Mouse (Mus musculus): ENCODE data around the gene Nanos3. TPM values are rescaled to one million over a fixed set of nuclear protein-coding genes. Genes with fewer than 3 reads are reported as not detected.

Nanos3 gene
- polyA plus RNA-seq, 1 experiment from 2014 or later, result 3.3 TPM

- H3K4me3 ChIP-seq (replicated peaks), result peak within 1 kb of the TSS; percentile 61
- peaks cover 28% of the 10 kb centered on the region for H3K36me3 ChIP-seq
- peaks cover 14% of the 10 kb centered on the region; the same call in 1 of the 2 replicates for H3K4me1 ChIP-seq (replicated peaks)
- H3K4me2 ChIP-seq, result peak within 1 kb of the TSS; percentile 72
- H3K27ac ChIP-seq, result peak within 1 kb of the TSS; percentile 30; the same call in 1 of the 2 replicates
- 17% methylated on average over 49 of the region's 49 CpGs for WGBS
- H3K9ac ChIP-seq (replicated peaks), result peak within 1 kb of the TSS; percentile 68
- H3K9me3 ChIP-seq, result no peaks in the 10 kb centered on the region
- peak; percentile 86 for ATAC-seq (ENCODE audit: insufficient number of reproducible peaks, insufficient read depth, low FRiP score, low TSS enrichment, low read depth)
- no peaks in the 10 kb centered on the region for H3K27me3 ChIP-seq
Measured at GRCm38 (mm10) chr8:84147769-84148530, 37.1 kb downstream of the Nanos3 start, which contains the start of the genes Cc2d1a and 4930432K21Rik. Cc2d1a (minus strand) TSS chr8:84147936. 4930432K21Rik (plus strand) TSS chr8:84148025.

- no peaks in the 10 kb centered on the region for H3K9me3 ChIP-seq
- peak overlapping the region; percentile 61 for H3K4me3 ChIP-seq (replicated peaks)
- H3K4me1 ChIP-seq (replicated peaks), result peaks cover 14% of the 10 kb centered on the region; the same call in 1 of the 2 replicates
- H3K9ac ChIP-seq (replicated peaks), result peak overlapping the region; percentile 68
- H3K27ac ChIP-seq, result peak overlapping the region; percentile 30; the same call in 1 of the 2 replicates
- peaks cover 34% of the 10 kb centered on the region for H3K36me3 ChIP-seq
- peak; percentile 40; the same call in 1 of the 2 replicates for ATAC-seq (ENCODE audit: insufficient number of reproducible peaks, insufficient read depth, low FRiP score, low TSS enrichment, low read depth)
- peak overlapping the region; percentile 72 for H3K4me2 ChIP-seq
- no peaks in the 10 kb centered on the region for H3K27me3 ChIP-seq
- WGBS, result 7% methylated on average over 14 of the region's 14 CpGs
Measured at GRCm38 (mm10) chr8:84147324-84147766, 37.7 kb downstream of the Nanos3 start.

- peaks cover 58% of the 10 kb centered on the region for H3K36me3 ChIP-seq
- no peak overlapping the region for H3K9ac ChIP-seq (replicated peaks)
- WGBS, result 89% methylated on average over 8 of the region's 8 CpGs
- no peaks in the 10 kb centered on the region for H3K9me3 ChIP-seq
- H3K27ac ChIP-seq, result no peak overlapping the region
- no peak overlapping the region for H3K4me2 ChIP-seq
- H3K4me1 ChIP-seq (replicated peaks), result peaks cover 14% of the 10 kb centered on the region; the same call in 1 of the 2 replicates
- H3K4me3 ChIP-seq (replicated peaks), result no peak overlapping the region
- no peak for ATAC-seq (ENCODE audit: insufficient number of reproducible peaks, insufficient read depth, low FRiP score, low TSS enrichment, low read depth)
- no peaks in the 10 kb centered on the region for H3K27me3 ChIP-seq
Measured at GRCm38 (mm10) chr8:84144636-84145245, 40.3 kb downstream of the Nanos3 start.

- no peak for ATAC-seq (ENCODE audit: insufficient number of reproducible peaks, insufficient read depth, low FRiP score, low TSS enrichment, low read depth)
- H3K27ac ChIP-seq, result no peak overlapping the region
- H3K4me3 ChIP-seq (replicated peaks), result no peak overlapping the region
- H3K9ac ChIP-seq (replicated peaks), result no peak overlapping the region
- H3K36me3 ChIP-seq, result peaks cover 94% of the 10 kb centered on the region
- no peaks in the 10 kb centered on the region for H3K4me1 ChIP-seq (replicated peaks)
- 87% methylated on average over 4 of the region's 4 CpGs for WGBS
- no peaks in the 10 kb centered on the region for H3K9me3 ChIP-seq
- H3K27me3 ChIP-seq, result no peaks in the 10 kb centered on the region
- H3K4me2 ChIP-seq, result no peak overlapping the region
Measured at GRCm38 (mm10) chr8:84140838-84141237, 44.2 kb downstream of the Nanos3 start.

- no peak for ATAC-seq (ENCODE audit: insufficient number of reproducible peaks, insufficient read depth, low FRiP score, low TSS enrichment, low read depth)
- H3K4me1 ChIP-seq (replicated peaks), result no peaks in the 10 kb centered on the region
- WGBS, result 94% methylated on average over 3 of the region's 3 CpGs
- H3K9me3 ChIP-seq, result no peaks in the 10 kb centered on the region
- no peak overlapping the region for H3K27ac ChIP-seq
- no peak overlapping the region for H3K9ac ChIP-seq (replicated peaks)
- H3K4me3 ChIP-seq (replicated peaks), result no peak overlapping the region
- H3K36me3 ChIP-seq, result peaks cover 98% of the 10 kb centered on the region
- H3K4me2 ChIP-seq, result no peak overlapping the region
- no peaks in the 10 kb centered on the region for H3K27me3 ChIP-seq
Measured at GRCm38 (mm10) chr8:84137848-84138247, 47.2 kb downstream of the Nanos3 start.

- no peaks in the 10 kb centered on the region for H3K9me3 ChIP-seq
- no peak for ATAC-seq (ENCODE audit: insufficient number of reproducible peaks, insufficient read depth, low FRiP score, low TSS enrichment, low read depth)
- peaks cover 61% of the 10 kb centered on the region for H3K36me3 ChIP-seq
- no peak overlapping the region for H3K4me3 ChIP-seq (replicated peaks)
- no peak overlapping the region for H3K27ac ChIP-seq
- H3K4me1 ChIP-seq (replicated peaks), result peaks cover 20% of the 10 kb centered on the region
- H3K27me3 ChIP-seq, result no peaks in the 10 kb centered on the region; the same call in 1 of the 2 replicates
- WGBS, result 91% methylated on average over 8 of the region's 8 CpGs
- H3K4me2 ChIP-seq, result no peak overlapping the region
- no peak overlapping the region for H3K9ac ChIP-seq (replicated peaks)
Measured at GRCm38 (mm10) chr8:84132225-84132624, 52.8 kb downstream of the Nanos3 start.

- no peak overlapping the region for H3K27ac ChIP-seq
- H3K9me3 ChIP-seq, result no peaks in the 10 kb centered on the region
- H3K4me2 ChIP-seq, result peak overlapping the region; percentile 8; the same call in 1 of the 2 replicates
- 45% methylated on average over 30 of the region's 30 CpGs for WGBS
- H3K4me1 ChIP-seq (replicated peaks), result peaks cover 27% of the 10 kb centered on the region
- no peak overlapping the region for H3K4me3 ChIP-seq (replicated peaks)
- H3K36me3 ChIP-seq, result peaks cover 47% of the 10 kb centered on the region
- no peak for ATAC-seq (ENCODE audit: insufficient number of reproducible peaks, insufficient read depth, low FRiP score, low TSS enrichment, low read depth)
- no peaks in the 10 kb centered on the region; the same call in 1 of the 2 replicates for H3K27me3 ChIP-seq
- no peak overlapping the region for H3K9ac ChIP-seq (replicated peaks)
Measured at GRCm38 (mm10) chr8:84130806-84131205, 54.2 kb downstream of the Nanos3 start.

GRCm38 (mm10) chr8:84128277-84128676, 56.7 kb downstream of the Nanos3 start:
- Histone ChIP-seq H3K36me3 (peaks cover 21% of the 10 kb centered on the region), H3K27ac (no peak overlapping the region), H3K4me3 (replicated peaks) (no peak overlapping the region), H3K27me3 (no peaks in the 10 kb centered on the region; the same call in 1 of the 2 replicates), H3K4me2 (peak overlapping the region; percentile 21), H3K4me1 (replicated peaks) (peaks cover 27% of the 10 kb centered on the region), H3K9ac (replicated peaks) (no peak overlapping the region), H3K9me3 (no peaks in the 10 kb centered on the region)
- ATAC-seq (ENCODE audit: insufficient number of reproducible peaks, insufficient read depth, low FRiP score, low TSS enrichment, low read depth), result no peak
- 57% methylated on average over 8 of the region's 8 CpGs for WGBS

- Histone ChIP-seq H3K36me3 (peaks cover 12% of the 10 kb centered on the region), H3K27ac (peak overlapping the region; percentile 50; the same call in 1 of the 2 replicates), H3K4me2 (peak overlapping the region; percentile 21), H3K9me3 (no peaks in the 10 kb centered on the region), H3K4me3 (replicated peaks) (no peak overlapping the region), H3K4me1 (replicated peaks) (peaks cover 27% of the 10 kb centered on the region), H3K9ac (replicated peaks) (no peak overlapping the region), H3K27me3 (no peaks in the 10 kb centered on the region; the same call in 1 of the 2 replicates)
- ATAC-seq (ENCODE audit: insufficient number of reproducible peaks, insufficient read depth, low FRiP score, low TSS enrichment, low read depth), result peak; percentile 53
- WGBS, result 54% methylated on average over 17 of the region's 17 CpGs
Measured at GRCm38 (mm10) chr8:84127202-84127901, 57.7 kb downstream of the Nanos3 start.

GRCm38 (mm10) chr8:84126742-84127141, 58.3 kb downstream of the Nanos3 start:
- Histone ChIP-seq H3K9me3 (no peaks in the 10 kb centered on the region), H3K4me1 (replicated peaks) (peaks cover 27% of the 10 kb centered on the region), H3K27ac (peak overlapping the region; percentile 50; the same call in 1 of the 2 replicates), H3K4me2 (no peak overlapping the region), H3K27me3 (no peaks in the 10 kb centered on the region; the same call in 1 of the 2 replicates), H3K9ac (replicated peaks) (no peak overlapping the region), H3K4me3 (replicated peaks) (no peak overlapping the region), H3K36me3 (peaks cover 6% of the 10 kb centered on the region)
- ATAC-seq (ENCODE audit: insufficient number of reproducible peaks, insufficient read depth, low FRiP score, low TSS enrichment, low read depth), result no peak
- 58% methylated on average over 2 of the region's 2 CpGs for WGBS
